Mouse (Mus musculus) forebrain, postnatal 0 days (tissue): Measurements from ENCODE around the gene Tma16. TPM values are rescaled to one million over a fixed set of nuclear protein-coding genes. Genes with fewer than 3 reads are reported as not detected.
A peak's percentile ranks its signal among the peaks of the same experiment; 100 is the strongest.

Experiments
- ATAC-seq: fragments of 200-750 bp; cut with Nextera tagmentation; 2 replicates; pipeline ENCODE4 v1.8.0; 2017; ENCODE audit warnings: mild to moderate bottlenecking, moderate library complexity
- DNase-seq: peaks from one replicate; pipeline ENCODE4 v3.0.0-alpha.2; 2015
- H3K27ac ChIP-seq: fragments of 300-500 bp; sonication (generic); 2 replicates; pipeline ENCODE4 v1.5.1; 2014; ENCODE audit warnings: low read depth, mild to moderate bottlenecking, antibody characterized with exemption, low read length, moderate library complexity, mixed read lengths
- H3K27me3 ChIP-seq: fragments of 300-500 bp; sonication (generic); 2 replicates; pipeline ENCODE4 v1.6.1; 2014; ENCODE audit warnings: mild to moderate bottlenecking, low read length, mixed read lengths; ENCODE audit not compliant: insufficient read depth
- H3K36me3 ChIP-seq: fragments of 300-500 bp; sonication (generic); 2 replicates; pipeline ENCODE4 v1.6.1; 2014; ENCODE audit warnings: mild to moderate bottlenecking, moderate library complexity; ENCODE audit not compliant: insufficient read depth
- H3K4me1 ChIP-seq: fragments of 300-500 bp; sonication (generic); 2 replicates; pipeline ENCODE4 v1.6.1; 2014; ENCODE audit warnings: antibody characterized with exemption; ENCODE audit not compliant: insufficient read depth
- H3K4me2 ChIP-seq: fragments of 300-500 bp; sonication (generic); 2 replicates; pipeline ENCODE4 v1.6.1; 2014; ENCODE audit warnings: low read depth, mild to moderate bottlenecking, moderate library complexity
- H3K4me3 ChIP-seq: fragments of 300-500 bp; sonication (generic); 2 replicates; pipeline ENCODE4 v1.5.1; 2014; ENCODE audit warnings: low read depth, low read length, mixed read lengths
- H3K9ac ChIP-seq: fragments of 300-500 bp; sonication (generic); 2 replicates; pipeline ENCODE4 v1.6.1; 2014; ENCODE audit warnings: mild to moderate bottlenecking
- H3K9me3 ChIP-seq: fragments of 300-500 bp; sonication (generic); 2 replicates; pipeline ENCODE4 v1.6.1; 2016; ENCODE audit warnings: low read length
- CTCF ChIP-seq: sonication (generic); IDR thresholded peaks from 2 replicates; pipeline ENCODE4 v1.5.1; 2016; ENCODE audit warnings: antibody characterized with exemption, control low read depth, low read depth
- WGBS: fragments of 180-500 bp; shearing (Covaris S2); extraction: QIAGEN DNeasy Blood & Tissue Kit; methylation state at CpG from one replicate; pipeline ENCODE4 v1.1.7; 2014; 5-methylcytosine and 5-hydroxymethylcytosine counted together
- polyA plus RNA-seq: library from polyadenylated mRNA; unstranded; fragments of >200 nt; fragmentation: Nextera tagmentation; extraction: Ambion mirVana; gene quantifications from 2 replicates; pipeline ENCODE4 v1.2.1, GENCODE M21; 2015
- total RNA-seq: library from RNA; depleted of rRNA; stranded (reverse); fragments of >200 nt; gene quantifications from 2 replicates; pipeline ENCODE4 v1.2.3, GENCODE M21; 2014; rRNA removed

Gene Tma16
- total RNA-seq = 19.1 and 22.1 TPM in 2 replicates
- polyA plus RNA-seq = 11.2 and 12.7 TPM in 2 replicates

GRCm38 (mm10) chr8:66486084-66486763 lies at the start of gene Tma16:
TSS of gene Tma16 (minus strand) at chr8:66486530.
- Histone ChIP-seq H3K27me3 (no peaks in the 10 kb centered on the region), H3K27ac (peak within 1 kb of the TSS; percentile 81), H3K36me3 (peaks cover 18% of the 10 kb centered on the region), H3K4me1 (0 out of 2 replicates have a peak, but pooled peaks cover 8% of the 10 kb centered on the region), H3K9me3 (no peaks in the 10 kb centered on the region), H3K9ac (peak within 1 kb of the TSS; percentile 77), H3K4me2 (peak within 1 kb of the TSS; percentile 73), H3K4me3 (peak within 1 kb of the TSS; percentile 87)
- whole genome bisulfite sequencing = 2% methylated on average over 41 of the region's 45 CpGs
- ATAC-seq (peak; percentile 99), DNase-seq (peak; percentile 93)
- TF ChIP-seq CTCF = no peak

- no peak for ATAC-seq
- no peak overlapping the region for H3K9ac ChIP-seq
Measured at GRCm38 (mm10) chr8:66520576-66520975, 34.2 kb upstream of the Tma16 start.

GRCm38 (mm10) chr8:66519149-66519548 lies 32.8 kb upstream of the Tma16 start:
- no peaks in the 10 kb centered on the region for H3K4me1 ChIP-seq
- H3K9me3 ChIP-seq = no peaks in the 10 kb centered on the region
- no peak overlapping the region for H3K27ac ChIP-seq
- no peak overlapping the region for H3K9ac ChIP-seq
- DNase-seq (no peak), ATAC-seq (no peak)
- H3K4me2 ChIP-seq = no peak overlapping the region
- no peaks in the 10 kb centered on the region for H3K27me3 ChIP-seq
- WGBS = 83% methylated on average over 2 of the region's 2 CpGs
- H3K4me3 ChIP-seq = no peak overlapping the region
- TF ChIP-seq CTCF = no peak
- no peaks in the 10 kb centered on the region for H3K36me3 ChIP-seq

More at GRCm38 (mm10) chr8:66520576-66520975, 34.2 kb upstream of the Tma16 start:
- no peak overlapping the region for H3K4me2 ChIP-seq
- no peaks in the 10 kb centered on the region for H3K36me3 ChIP-seq
- H3K4me3 ChIP-seq = no peak overlapping the region
- no peaks in the 10 kb centered on the region for H3K27me3 ChIP-seq
- no peaks in the 10 kb centered on the region for H3K9me3 ChIP-seq
- no peak for DNase-seq
- no peak overlapping the region for H3K27ac ChIP-seq
- TF ChIP-seq CTCF = no peak
- H3K4me1 ChIP-seq = no peaks in the 10 kb centered on the region

- Histone ChIP-seq H3K9ac (no peak within 1 kb of the TSS), H3K9me3 (no peaks in the 10 kb centered on the region), H3K27me3 (no peaks in the 10 kb centered on the region), H3K36me3 (no peaks in the 10 kb centered on the region), H3K4me3 (no peak within 1 kb of the TSS), H3K4me2 (no peak within 1 kb of the TSS), H3K27ac (no peak within 1 kb of the TSS), H3K4me1 (no peaks in the 10 kb centered on the region)
- WGBS = 97% methylated on average over 22 of the region's 22 CpGs
- TF ChIP-seq CTCF = no peak
- no peak for DNase-seq
- ATAC-seq = no peak
Measured at GRCm38 (mm10) chr8:66511537-66511936, 25.2 kb upstream of the Tma16 start, which contains the start of gene Tktl2. TSS of gene Tktl2 (plus strand) at chr8:66511756.

- Histone ChIP-seq H3K4me1 (no peaks in the 10 kb centered on the region), H3K9ac (no peak overlapping the region), H3K4me3 (no peak overlapping the region), H3K36me3 (no peaks in the 10 kb centered on the region), H3K27ac (no peak overlapping the region), H3K4me2 (no peak overlapping the region), H3K9me3 (no peaks in the 10 kb centered on the region), H3K27me3 (no peaks in the 10 kb centered on the region)
- ATAC-seq (no peak), DNase-seq (no peak)
- no peak for TF ChIP-seq CTCF
- 83% methylated on average over 2 of the region's 2 CpGs for WGBS
Measured at GRCm38 (mm10) chr8:66503381-66503780, 17.1 kb upstream of the Tma16 start.

GRCm38 (mm10) chr8:66496998-66497577 lies 10.8 kb upstream of the Tma16 start:
- H3K4me2 ChIP-seq = no peak overlapping the region
- ATAC-seq (peak; percentile 76), DNase-seq (peak; percentile 82)
- no peaks in the 10 kb centered on the region for H3K4me1 ChIP-seq
- H3K36me3 ChIP-seq = no peaks in the 10 kb centered on the region
- 33% methylated on average over 4 of the region's 4 CpGs for WGBS
- no peaks in the 10 kb centered on the region for H3K9me3 ChIP-seq
- no peak overlapping the region for H3K9ac ChIP-seq
- H3K27ac ChIP-seq = no peak overlapping the region
- no peaks in the 10 kb centered on the region for H3K27me3 ChIP-seq
- peak; percentile 80 for TF ChIP-seq CTCF
- H3K4me3 ChIP-seq = no peak overlapping the region

GRCm38 (mm10) chr8:66495726-66496125 lies 9.4 kb upstream of the Tma16 start:
- DNase-seq (peak; percentile 75), ATAC-seq (peak; percentile 92)
- no peaks in the 10 kb centered on the region for H3K27me3 ChIP-seq
- 9% methylated on average over 8 of the region's 8 CpGs for WGBS
- H3K9ac ChIP-seq = no peak overlapping the region
- no peaks in the 10 kb centered on the region for H3K9me3 ChIP-seq
- H3K4me2 ChIP-seq = no peak overlapping the region
- H3K4me1 ChIP-seq = no peaks in the 10 kb centered on the region
- no peak overlapping the region for H3K4me3 ChIP-seq
- TF ChIP-seq CTCF = peak; percentile 79
- no peaks in the 10 kb centered on the region for H3K36me3 ChIP-seq
- no peak overlapping the region for H3K27ac ChIP-seq
